Mouse (Mus musculus): ENCODE measurements around the gene Sik1.
A peak's percentile ranks its signal among the peaks of the same experiment; 100 is the strongest.

DNA sequence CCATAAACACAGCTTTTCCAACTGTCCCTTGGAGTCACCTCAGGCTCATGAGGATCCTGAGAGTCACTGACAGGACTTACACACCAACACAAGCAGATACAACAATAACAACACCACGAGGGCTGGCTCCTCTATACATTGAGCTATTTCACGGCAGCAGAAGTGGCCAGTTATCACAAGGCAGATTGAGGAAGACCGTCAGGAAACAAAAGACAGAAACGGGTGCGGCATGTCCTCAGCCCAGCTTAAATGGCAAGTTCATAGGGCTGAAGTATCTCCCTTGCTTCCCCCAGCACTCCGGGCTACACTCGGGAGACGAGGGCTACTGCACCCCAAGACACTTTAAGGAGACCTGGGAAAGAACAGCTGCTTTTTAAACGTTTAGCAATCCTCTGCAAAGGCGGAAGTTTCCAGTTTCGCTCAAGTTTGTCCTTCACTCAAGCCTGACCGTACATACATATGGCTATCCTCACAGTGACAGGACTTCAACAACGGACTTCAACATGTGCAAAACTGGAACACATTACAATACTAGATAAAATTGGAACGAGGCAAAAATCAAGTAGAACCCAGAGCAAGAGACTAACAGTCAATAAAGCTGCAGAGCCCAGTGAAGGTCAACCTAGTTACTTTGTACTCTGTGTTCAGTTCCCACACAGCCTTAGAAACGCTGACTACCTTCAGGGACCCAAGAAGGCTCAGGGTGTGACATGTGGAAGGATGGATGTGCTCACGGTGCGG, 2.0 kb downstream of the Sik1 start:
- TF ChIP-seq ZC3H11A (IDR thresholded peaks at IDR 0.05; ENCODE audit: low read depth, low read length), result no peak
- TF ChIP-seq POLR2A (IDR thresholded peaks at IDR 0.05; ENCODE audit: low read depth, low read length), result peak; percentile 49; the same call in 1 of the 2 replicates
- no peak for TF ChIP-seq ZNF384 (IDR thresholded peaks at IDR 0.05; ENCODE audit: low read depth, low read length)
- TF ChIP-seq CHD1 (IDR thresholded peaks at IDR 0.05; ENCODE audit: low read depth, low read length), result peak; percentile 31; the same call in 1 of the 2 replicates
- TF ChIP-seq JUND (conservative IDR thresholded peaks at IDR 0.05; ENCODE audit: low read depth, low read length), result no peak
- no peak for TF ChIP-seq GABPA (IDR thresholded peaks at IDR 0.05; ENCODE audit: insufficient replicate concordance, low read depth, low read length)
- TF ChIP-seq MXI1 (IDR thresholded peaks at IDR 0.05; ENCODE audit: low read depth, low read length), result peak; percentile 80; the same call in 1 of the 2 replicates
- no peak for TF ChIP-seq EP300 (IDR thresholded peaks at IDR 0.05; ENCODE audit: low read length)
- TF ChIP-seq CHD2 (IDR thresholded peaks at IDR 0.05; ENCODE audit: low read length), result no peak
- no peak for TF ChIP-seq CTCF (conservative IDR thresholded peaks at IDR 0.05 in 1 of 2, IDR thresholded peaks at IDR 0.05 in 1 of 2; ENCODE audit: low read depth in 2 of 2, low read length in 2 of 2)
- no peak for TF ChIP-seq BHLHE40 (IDR thresholded peaks at IDR 0.05; ENCODE audit: low read depth, low read length)

All from CH12.LX (cell line).